Mouse (Mus musculus): ENCODE results near the gene Zfp260. TPM values are rescaled to one million over a fixed set of nuclear protein-coding genes. Genes with fewer than 3 reads are reported as not detected.

Zfp260 gene
- polyA plus RNA-seq (2012; ENCODE audit: low replicate concordance): 0.83 and 1.9 TPM in 2 replicates

DNA sequence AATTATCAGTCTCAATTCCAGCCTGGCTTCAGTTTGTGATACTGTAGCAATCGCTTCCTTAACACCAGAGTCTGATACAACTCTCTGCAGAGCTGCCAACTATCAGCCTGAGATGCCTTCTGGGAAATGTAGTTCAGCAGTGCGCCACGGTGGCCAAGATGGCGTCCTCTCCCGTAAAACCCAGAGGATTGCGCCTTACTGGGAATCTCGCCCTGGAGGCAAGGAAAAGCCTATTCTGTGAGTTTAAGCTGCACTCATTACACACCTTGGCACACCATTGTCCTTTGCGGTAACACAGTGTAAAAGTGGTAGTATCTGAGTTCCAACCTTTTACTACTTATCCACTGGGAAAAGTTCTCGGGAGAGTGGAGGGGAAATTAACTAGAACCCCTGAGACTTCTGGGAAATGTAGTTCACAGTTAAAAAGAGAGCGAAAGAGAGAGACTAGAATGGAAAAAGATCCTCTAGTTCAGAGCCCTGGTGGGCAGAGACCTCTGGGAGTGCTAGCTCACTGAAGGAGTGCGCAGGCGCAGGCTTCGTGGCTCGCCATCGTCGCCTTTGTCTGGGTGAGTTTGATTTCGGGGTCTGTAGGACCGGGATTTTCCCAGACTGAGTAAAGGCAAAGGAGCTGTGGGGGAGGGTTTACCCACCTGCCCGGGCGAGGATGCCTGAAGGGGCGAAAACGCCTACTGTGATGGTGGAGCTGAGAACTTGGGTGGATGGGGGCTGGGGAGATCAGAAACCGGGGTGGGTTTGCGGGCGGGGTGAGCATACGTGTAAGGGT is at the start of gene Zfp260:
Gene Zfp260, plus strand, starts transcription at position 132 of the 784 bp plus-strand sequence.

DNA sequence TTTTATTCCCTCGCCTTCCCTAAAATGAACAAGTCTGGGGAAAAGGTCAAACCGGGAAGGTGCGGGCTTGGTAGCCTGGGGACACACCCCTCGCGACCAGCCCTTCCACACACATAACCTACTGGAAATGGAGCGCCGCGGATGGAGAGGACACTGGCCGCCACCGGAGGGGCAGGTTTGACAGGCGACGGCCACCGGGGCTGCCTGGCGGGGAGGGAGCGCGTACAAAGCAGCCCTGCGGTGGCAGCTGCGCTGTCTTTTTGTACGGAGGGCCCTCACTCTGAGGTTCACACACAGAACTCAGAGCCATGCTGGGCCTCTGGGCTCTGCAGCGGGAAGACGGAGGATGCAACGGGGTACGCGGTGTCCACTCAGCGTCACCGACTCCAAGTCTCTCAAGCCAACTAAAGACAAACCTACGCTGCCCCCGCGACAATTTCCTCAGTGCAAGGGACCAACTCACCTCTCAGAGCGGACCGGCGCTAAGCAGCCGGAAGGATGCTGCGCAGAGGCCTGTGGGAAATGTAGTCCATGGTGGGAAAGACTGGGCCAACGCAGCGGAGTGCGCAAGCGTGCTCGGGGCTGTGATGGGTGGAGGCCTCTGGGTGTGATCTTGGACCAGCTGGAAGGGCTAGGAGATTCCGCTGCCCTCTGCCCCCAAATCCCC is 43.6 kb upstream of the Zfp260 start, which contains the start of gene Zfp14:
Gene Zfp14, minus strand, starts transcription at position 499 of the 667 bp plus-strand sequence.

DNA sequence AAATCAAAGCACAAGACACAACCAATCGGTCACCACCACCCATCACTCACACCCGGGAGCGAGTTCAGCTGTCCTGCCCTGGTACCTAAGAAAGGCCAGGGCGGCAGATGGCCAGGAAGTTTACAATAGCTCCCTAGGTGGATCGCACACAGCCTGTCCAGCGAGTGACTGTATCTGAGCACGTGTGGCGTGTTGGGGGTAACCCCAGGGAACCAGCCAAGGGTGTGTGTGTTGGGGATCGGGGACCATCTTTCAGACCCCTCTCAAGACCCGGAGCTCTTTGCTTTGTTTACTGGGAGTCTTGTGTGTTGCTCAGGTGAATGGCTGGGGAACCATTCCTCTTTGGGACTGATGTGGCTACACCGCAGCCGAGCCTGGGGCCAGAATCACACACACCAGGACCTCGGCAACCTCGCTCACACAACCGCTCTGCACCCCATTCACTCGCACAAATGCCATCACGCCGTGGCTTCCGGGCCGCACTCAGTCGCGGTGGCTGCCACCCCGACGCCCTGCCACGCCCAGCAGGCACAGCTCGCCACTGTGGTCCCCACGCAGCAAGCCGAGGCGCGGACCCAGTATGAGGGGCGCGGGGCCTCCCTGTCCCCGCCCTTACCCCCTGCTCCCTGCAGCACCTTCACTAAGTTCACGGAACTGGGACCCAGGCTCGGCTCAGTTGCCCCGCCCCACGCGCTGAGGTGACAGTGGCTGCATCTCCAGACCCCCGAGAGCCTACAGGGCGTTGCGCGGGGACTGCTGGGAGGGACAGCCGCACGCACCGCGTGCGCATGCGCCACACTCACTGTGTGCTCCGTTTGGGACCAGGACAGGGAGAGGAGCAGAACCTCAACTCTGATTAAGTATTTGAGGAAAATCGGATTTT is 22.2 kb upstream of the Zfp260 start, which contains the start of gene Zfp82:
Gene Zfp82, minus strand, starts transcription at position 755 of the 883 bp plus-strand sequence.

DNA sequence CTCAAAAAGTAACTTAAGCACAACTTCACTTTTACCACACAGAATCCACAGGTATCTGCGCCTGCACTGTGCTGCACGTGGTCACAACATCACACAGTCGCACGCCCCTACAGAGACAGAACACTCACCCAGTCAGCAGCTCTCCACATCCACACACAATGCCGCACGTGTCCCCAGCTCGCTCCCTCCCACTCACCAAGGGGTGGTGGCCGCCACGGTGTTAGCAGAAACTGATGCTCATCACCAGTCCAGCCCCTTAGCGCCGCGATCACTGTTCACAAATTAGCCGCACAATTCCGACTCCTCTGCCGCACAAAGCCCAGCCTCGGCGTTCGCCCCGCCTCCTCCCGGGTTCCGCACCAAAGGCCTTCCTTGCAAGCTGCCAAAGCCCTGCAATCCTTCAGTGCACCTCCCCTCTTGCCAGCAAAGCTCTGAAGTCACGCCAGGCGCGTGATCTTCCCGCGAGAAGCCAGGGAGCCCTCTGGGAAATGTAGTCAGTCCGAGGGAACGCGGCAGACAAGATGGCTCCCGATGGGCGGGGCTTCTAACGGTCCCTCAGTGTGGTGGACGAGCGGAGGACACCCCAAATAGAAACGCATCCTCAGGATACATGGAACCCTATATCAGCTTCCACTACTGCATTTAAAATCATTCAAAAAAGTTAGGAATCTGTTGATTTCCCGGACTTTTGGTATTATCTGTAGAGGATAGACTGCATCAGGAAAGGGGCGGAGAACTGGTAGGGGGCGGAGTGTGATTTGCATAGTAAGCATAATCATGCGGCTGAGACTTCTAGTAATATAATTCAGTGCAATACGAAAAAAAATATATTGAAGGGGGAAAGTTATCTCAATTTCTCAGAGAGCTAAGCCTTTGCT is 4.2 kb upstream of the Zfp260 start, which contains the start of the genes Gm26920 and Zfp566:
Gene Gm26920, minus strand, starts transcription at position 319 of the 878 bp plus-strand sequence.
Gene Zfp566, minus strand, starts transcription at position 436 of the 878 bp plus-strand sequence.

DNA sequence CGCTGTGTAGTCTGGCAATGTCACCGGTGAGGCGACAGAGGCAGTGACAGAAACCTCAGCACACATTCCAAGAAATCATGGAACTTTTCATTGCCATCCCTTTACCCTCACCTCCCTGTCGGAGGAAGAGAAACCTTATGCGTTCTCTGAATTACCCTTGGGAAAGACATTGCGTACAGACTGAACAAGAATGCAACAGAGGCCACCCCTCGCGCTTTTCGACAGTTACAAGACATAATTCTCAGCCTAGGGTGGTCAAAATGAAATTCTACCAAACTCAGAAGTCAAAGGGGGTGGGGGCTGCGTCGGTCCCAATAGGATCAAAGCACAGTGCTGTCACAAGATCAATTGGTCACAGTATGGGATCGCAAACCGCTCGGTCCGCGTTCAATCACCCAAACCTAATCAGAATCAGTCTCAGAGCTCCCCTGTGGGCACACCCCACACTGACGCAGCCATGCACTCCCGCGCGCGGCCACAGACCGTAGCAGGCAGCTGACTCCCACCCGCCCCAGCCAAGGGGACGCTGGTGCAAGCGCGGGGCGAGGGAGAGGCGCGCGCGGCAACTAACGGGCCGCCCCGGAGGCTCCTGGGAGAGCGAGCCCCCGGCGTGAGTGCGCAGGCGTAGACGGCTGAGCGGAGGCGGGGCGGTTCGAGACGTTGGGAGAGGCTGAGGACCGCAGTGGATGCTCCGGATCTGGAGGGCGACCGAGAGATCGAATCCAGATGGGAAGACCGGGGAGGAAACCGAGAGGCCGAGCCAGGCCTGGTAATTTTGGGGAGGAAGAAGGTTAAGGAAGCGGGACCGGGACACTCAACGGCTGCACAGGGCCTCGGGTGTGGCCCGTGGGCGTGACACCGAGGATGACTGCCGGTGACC is 27.0 kb downstream of the Zfp260 start, which contains the start of gene Zfp382:
Gene Zfp382, plus strand, starts transcription at position 635 of the 880 bp plus-strand sequence.

Other genes with a start within 250 kb of the Zfp260 start
- 0.21 TPM in 1 of 2 replicates, not detected in the other for gene Zfp940, start 241.1 kb upstream of the Zfp260 start, polyA plus RNA-seq (2012; ENCODE audit: low replicate concordance)
- gene Zfp420, start 234.8 kb upstream of the Zfp260 start, polyA plus RNA-seq (2012; ENCODE audit: low replicate concordance): 0.18 and 0.53 TPM in 2 replicates
- gene Zfp27, start 188.2 kb upstream of the Zfp260 start, polyA plus RNA-seq (2012; ENCODE audit: low replicate concordance): 0.48 and 0.52 TPM in 2 replicates
- 0.18 and 0.31 TPM in 2 replicates for gene Zfp383, start 186.6 kb upstream of the Zfp260 start, polyA plus RNA-seq (2012; ENCODE audit: low replicate concordance)
- 3.1 and 10.3 TPM in 2 replicates for gene Zfp74, start 140.7 kb upstream of the Zfp260 start, polyA plus RNA-seq (2012; ENCODE audit: low replicate concordance)
- 1.4 and 3.4 TPM in 2 replicates for gene Zfp568, start 110.8 kb upstream of the Zfp260 start, polyA plus RNA-seq (2012; ENCODE audit: low replicate concordance)
- gene Zfp14, start 43.4 kb upstream of the Zfp260 start, polyA plus RNA-seq (2012; ENCODE audit: low replicate concordance): 0.10 and 0.27 TPM in 2 replicates
- 0.17 and 0.33 TPM in 2 replicates for gene Zfp82, start 21.9 kb upstream of the Zfp260 start, polyA plus RNA-seq (2012; ENCODE audit: low replicate concordance)
- not detected in 2 replicates for gene Gm26920, start 4.4 kb upstream of the Zfp260 start, polyA plus RNA-seq (2012; ENCODE audit: low replicate concordance)
- gene Zfp566, start 4.2 kb upstream of the Zfp260 start, polyA plus RNA-seq (2012; ENCODE audit: low replicate concordance): 0.85 and 3.5 TPM in 2 replicates
- 8.0 and 18.8 TPM in 2 replicates for gene Zfp382, start 27.2 kb downstream of the Zfp260 start, polyA plus RNA-seq (2012; ENCODE audit: low replicate concordance)
- gene Zfp146, start 75.0 kb downstream of the Zfp260 start, polyA plus RNA-seq (2012; ENCODE audit: low replicate concordance): 3.8 and 4.4 TPM in 2 replicates
- 1.1 and 1.4 TPM in 2 replicates for gene Cox7a1, start 89.4 kb downstream of the Zfp260 start, polyA plus RNA-seq (2012; ENCODE audit: low replicate concordance)
- 89.2 and 120 TPM in 2 replicates for gene Capns1, start 104.0 kb downstream of the Zfp260 start, polyA plus RNA-seq (2012; ENCODE audit: low replicate concordance)
- 34.0 and 41.8 TPM in 2 replicates for gene Polr2i, start 137.2 kb downstream of the Zfp260 start, polyA plus RNA-seq (2012; ENCODE audit: low replicate concordance)
- 19.3 and 21.9 TPM in 2 replicates for gene Tbcb, start 137.5 kb downstream of the Zfp260 start, polyA plus RNA-seq (2012; ENCODE audit: low replicate concordance)
- gene Ovol3, start 140.9 kb downstream of the Zfp260 start, polyA plus RNA-seq (2012; ENCODE audit: low replicate concordance): not detected in 2 replicates
- not detected in 2 replicates for gene Thap8, start 185.3 kb downstream of the Zfp260 start, polyA plus RNA-seq (2012; ENCODE audit: low replicate concordance)
- gene Wdr62, start 185.6 kb downstream of the Zfp260 start, polyA plus RNA-seq (2012; ENCODE audit: low replicate concordance): 5.0 and 25.2 TPM in 2 replicates
- gene Clip3, start 197.0 kb downstream of the Zfp260 start, polyA plus RNA-seq (2012; ENCODE audit: low replicate concordance): 2.8 and 14.0 TPM in 2 replicates
- 114 and 225 TPM in 2 replicates for gene Alkbh6, start 213.9 kb downstream of the Zfp260 start, polyA plus RNA-seq (2012; ENCODE audit: low replicate concordance)
- 3.5 and 6.2 TPM in 2 replicates for gene Syne4, start 220.0 kb downstream of the Zfp260 start, polyA plus RNA-seq (2012; ENCODE audit: low replicate concordance)
- 1.2 and 3.5 TPM in 2 replicates for gene E130208F15Rik, start 227.0 kb downstream of the Zfp260 start, polyA plus RNA-seq (2012; ENCODE audit: low replicate concordance)
- gene Sdhaf1, start 229.1 kb downstream of the Zfp260 start, polyA plus RNA-seq (2012; ENCODE audit: low replicate concordance): 7.3 and 13.8 TPM in 2 replicates

All from hematopoietic multipotent progenitor cell, adult 10-12 weeks (in vitro differentiated cells).